Mouse (Mus musculus) small intestine, adult 2 months (tissue): Measurements from ENCODE around the gene Sox1. TPM values are rescaled to one million over a fixed set of nuclear protein-coding genes. Genes with fewer than 3 reads are reported as not detected.

ENCODE experiments used
- H3K27ac ChIP-seq: fragments of 200-500 bp; 2 replicates; pipeline ENCODE4 v1.5.1; 2012; ENCODE audit warnings: low read depth, low read length, control low read depth, inconsistent platforms; ENCODE audit not compliant: insufficient read depth
- H3K27me3 ChIP-seq: fragments of 200-500 bp; 2 replicates; pipeline ENCODE4 v1.6.1; 2012; ENCODE audit warnings: mild to moderate bottlenecking, moderate library complexity, low read length, inconsistent platforms; ENCODE audit not compliant: control insufficient read depth, insufficient read depth
- H3K36me3 ChIP-seq: fragments of 200-500 bp; 2 replicates; pipeline ENCODE4 v1.6.1; 2012; ENCODE audit warnings: mild to moderate bottlenecking, low read length, control low read depth, inconsistent platforms; ENCODE audit not compliant: control insufficient read depth, insufficient read depth
- H3K4me1 ChIP-seq: fragments of 200-500 bp; 2 replicates; pipeline ENCODE4 v1.6.1; 2012; ENCODE audit warnings: low read length, inconsistent platforms, mixed read lengths; ENCODE audit not compliant: control insufficient read depth, insufficient read depth, insufficient read length
- H3K4me3 ChIP-seq: fragments of 200-500 bp; 2 replicates; pipeline ENCODE4 v1.5.1; 2012; ENCODE audit warnings: low read depth, mild to moderate bottlenecking, control low read depth, inconsistent platforms, low read length, moderate library complexity
- CTCF ChIP-seq: fragments of 200-500 bp; IDR thresholded peaks from 2 replicates; pipeline ENCODE4 v1.5.1; 2012; ENCODE audit warnings: low read depth, mild to moderate bottlenecking, control low read depth, inconsistent platforms, low read length, moderate library complexity, mixed read lengths; ENCODE audit not compliant: insufficient replicate concordance, insufficient read length; ENCODE audit errors: extremely low read depth
- POLR2A ChIP-seq: fragments of 200-500 bp; IDR thresholded peaks from 2 replicates; pipeline ENCODE4 v1.6.1; 2012; ENCODE audit warnings: low read depth, mild to moderate bottlenecking, control low read depth, inconsistent platforms, low read length, moderate library complexity
- WGBS: fragments of 180-500 bp; shearing (Covaris S2); methylation state at CpG from one replicate; pipeline ENCODE4 v1.1.7; 2018; 5-methylcytosine and 5-hydroxymethylcytosine counted together
- polyA plus RNA-seq: library from polyadenylated mRNA; depleted of rRNA; stranded (reverse); fragments of >200 nt; gene quantifications from 2 replicates; pipeline ENCODE4 v1.2.3, GENCODE M21; 2012

The Sox1 gene
- polyA plus RNA-seq, 1 experiment, result not detected

DNA sequence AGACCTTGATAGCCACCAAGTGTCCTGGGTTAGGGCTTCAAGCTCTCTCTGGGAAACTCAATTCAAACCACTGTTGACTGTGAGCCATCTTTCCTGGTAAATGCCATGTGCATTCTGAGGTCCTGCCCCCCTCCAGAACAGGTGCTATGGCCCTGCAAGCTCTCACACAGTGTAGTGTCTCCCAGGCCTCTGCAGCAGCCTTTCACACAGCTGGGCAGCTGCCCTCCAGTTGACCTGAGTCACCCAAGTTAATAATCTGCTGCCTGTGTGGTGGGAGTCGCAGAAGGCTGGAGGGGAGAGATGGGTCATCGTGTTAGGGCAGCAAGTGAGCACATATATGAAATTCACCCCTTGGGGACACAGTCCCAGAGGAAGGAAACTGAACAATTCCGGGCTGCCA lies 14.9 kb downstream of the Sox1 start:
- 38% methylated on average over 3 of the region's 3 CpGs for WGBS

DNA sequence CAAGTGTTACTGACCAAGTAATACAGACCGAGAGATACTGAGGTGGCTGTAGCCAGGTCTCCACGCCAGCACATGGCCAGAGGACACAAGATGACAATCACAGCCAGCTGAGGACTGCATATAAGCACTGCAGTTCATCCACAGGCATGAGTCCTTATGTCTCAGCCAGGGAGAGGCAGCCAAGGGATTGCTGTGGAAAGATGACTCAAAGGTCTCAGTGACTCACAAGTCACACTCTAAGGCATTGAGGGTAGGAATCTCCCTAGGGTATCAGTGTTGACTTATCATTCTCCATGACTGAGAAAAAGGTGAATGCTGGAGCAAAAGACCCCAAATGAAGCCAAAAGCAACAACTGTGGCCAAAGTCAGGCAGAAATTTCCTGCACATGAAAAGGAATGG lies 22.0 kb downstream of the Sox1 start:
- Histone ChIP-seq H3K36me3 (no peaks in the 10 kb centered on the region), H3K27ac (no peak overlapping the region), H3K4me3 (no peak overlapping the region), H3K27me3 (no peaks in the 10 kb centered on the region), H3K4me1 (no peaks in the 10 kb centered on the region)
- no peak for TF ChIP-seq POLR2A
- no peak for TF ChIP-seq CTCF
- 79% methylated on average over 2 of the region's 2 CpGs for WGBS

More for the DNA sequence above, 14.9 kb downstream of the Sox1 start:
- H3K4me3 ChIP-seq, result no peak overlapping the region
- no peaks in the 10 kb centered on the region for H3K4me1 ChIP-seq
- no peaks in the 10 kb centered on the region for H3K36me3 ChIP-seq
- H3K27ac ChIP-seq, result no peak overlapping the region
- H3K27me3 ChIP-seq, result no peaks in the 10 kb centered on the region; the same call in 1 of the 2 replicates
- TF ChIP-seq CTCF (no peak), POLR2A (no peak)

DNA sequence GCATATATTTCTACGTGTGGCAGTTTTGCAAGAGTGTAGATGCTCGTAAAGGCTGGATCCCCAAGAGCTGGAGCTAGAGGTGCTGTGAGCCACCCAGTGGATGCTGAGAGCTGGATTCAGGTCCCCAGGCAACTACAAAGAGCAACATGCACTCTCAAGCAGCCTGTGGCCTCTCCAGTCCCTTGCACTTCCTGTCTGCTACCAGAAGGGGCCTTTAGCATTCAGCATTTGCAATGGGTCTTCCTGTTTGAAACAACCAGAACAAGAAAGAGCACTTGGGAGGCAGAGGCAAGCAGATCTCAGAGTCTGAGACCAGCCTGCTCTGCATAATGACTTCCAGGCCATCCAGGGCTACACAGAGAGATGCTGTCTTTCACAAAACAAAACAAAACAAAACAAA lies 25.4 kb downstream of the Sox1 start:
- H3K4me3 ChIP-seq, result no peak overlapping the region
- 0 out of 2 replicates have a peak, but pooled peaks cover 2% of the 10 kb centered on the region for H3K27me3 ChIP-seq
- H3K27ac ChIP-seq, result no peak overlapping the region
- WGBS, result 63% methylated on average over 2 of the region's 2 CpGs
- H3K4me1 ChIP-seq, result no peaks in the 10 kb centered on the region
- no peaks in the 10 kb centered on the region for H3K36me3 ChIP-seq
- TF ChIP-seq CTCF, result peak; percentile 4; the same call in 1 of the 2 replicates
- TF ChIP-seq POLR2A, result no peak

DNA sequence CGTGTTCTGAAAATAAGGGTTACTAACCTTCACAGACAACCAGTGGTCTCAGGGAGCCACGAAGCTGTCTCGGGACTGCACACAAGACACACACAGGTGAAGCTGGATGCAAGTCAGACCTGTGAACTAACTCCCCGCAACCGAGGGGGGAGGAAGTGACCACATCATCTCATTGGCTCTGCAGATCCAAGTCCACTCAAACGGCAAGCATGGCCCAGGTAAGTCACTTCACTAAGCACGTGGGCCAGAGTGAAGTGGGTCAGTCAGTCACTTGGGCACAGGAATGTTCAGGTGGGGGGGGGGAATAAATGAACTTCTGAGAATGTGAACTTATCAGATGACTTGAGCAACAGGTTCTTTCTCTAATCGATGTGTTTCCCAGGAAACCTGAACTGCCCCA lies 30.8 kb downstream of the Sox1 start:
- Histone ChIP-seq H3K36me3 (no peaks in the 10 kb centered on the region), H3K27me3 (peaks cover 36% of the 10 kb centered on the region)

DNA sequence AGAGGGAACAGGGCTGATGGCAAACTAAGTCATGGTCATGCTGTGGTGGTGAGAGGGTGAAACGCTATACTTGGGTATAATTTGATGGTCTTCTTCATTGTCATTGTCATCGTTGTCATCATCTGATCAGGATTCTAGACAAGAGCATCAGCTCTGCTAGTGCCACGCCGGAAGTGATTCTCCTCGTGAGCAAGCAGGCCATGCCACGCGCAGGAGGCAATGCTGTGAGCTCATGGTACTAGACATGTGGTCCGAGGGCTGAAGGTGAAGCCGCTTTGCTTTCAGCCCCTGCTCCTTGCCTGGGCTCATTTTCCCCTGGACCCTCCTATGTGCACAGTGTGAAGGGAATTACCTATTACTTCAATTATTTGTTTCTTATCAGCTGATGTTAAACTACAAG lies 32.3 kb downstream of the Sox1 start:
- TF ChIP-seq POLR2A, result no peak
- TF ChIP-seq CTCF, result no peak
- Histone ChIP-seq H3K4me1 (no peaks in the 10 kb centered on the region), H3K4me3 (no peak overlapping the region), H3K36me3 (no peaks in the 10 kb centered on the region), H3K27ac (no peak overlapping the region), H3K27me3 (peaks cover 43% of the 10 kb centered on the region)
- WGBS, result 62% methylated on average over 9 of the region's 9 CpGs

More for the DNA sequence above, 30.8 kb downstream of the Sox1 start:
- Histone ChIP-seq H3K27ac (no peak overlapping the region), H3K4me3 (no peak overlapping the region), H3K4me1 (no peaks in the 10 kb centered on the region)
- no peak for TF ChIP-seq CTCF
- WGBS, result 68% methylated on average over 8 of the region's 8 CpGs

DNA sequence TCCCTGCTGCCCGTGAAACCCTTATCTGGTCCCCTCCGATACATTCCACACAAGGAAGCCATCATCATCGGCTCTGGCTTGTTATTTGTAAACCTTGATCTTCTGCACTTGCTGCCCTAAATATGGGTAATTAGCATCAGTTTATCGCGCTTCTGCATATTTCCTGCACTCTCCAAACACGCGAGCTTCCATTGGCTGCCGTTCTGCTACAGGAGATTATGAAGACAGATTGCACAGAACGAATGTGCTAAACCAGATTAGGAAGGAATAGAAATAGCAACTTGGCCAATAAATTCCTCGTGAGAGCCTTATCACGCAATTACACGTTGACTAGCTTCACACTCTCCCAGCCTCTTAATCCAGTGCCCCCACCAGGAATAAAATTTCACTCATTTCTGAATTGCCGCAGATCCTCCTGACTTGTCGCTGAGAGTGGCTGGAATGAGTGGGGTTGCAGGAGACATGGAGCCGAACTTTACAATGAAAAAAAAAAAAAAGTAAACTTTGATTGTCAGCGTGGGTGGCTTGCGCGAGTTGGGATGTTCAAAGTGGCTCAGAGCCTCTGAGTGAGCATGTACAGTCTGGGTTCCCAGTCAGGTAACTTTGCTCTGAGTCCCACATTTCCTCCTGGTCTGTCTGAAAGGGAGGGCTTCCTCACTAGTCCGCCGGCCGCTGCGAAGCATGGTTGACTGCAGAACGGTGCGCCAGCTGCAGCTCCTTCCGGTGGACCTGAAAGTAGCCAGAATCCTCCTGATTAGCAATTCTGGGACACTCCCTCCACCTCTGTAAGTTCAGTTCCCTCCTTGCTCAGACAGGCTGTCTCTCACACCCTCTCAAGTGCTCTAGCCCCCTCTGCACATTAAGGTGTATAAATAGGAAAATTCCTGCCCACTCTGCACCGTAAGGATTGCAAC lies 33.0 kb downstream of the Sox1 start:
- Histone ChIP-seq H3K27me3 (peaks cover 47% of the 10 kb centered on the region), H3K4me3 (no peak overlapping the region), H3K27ac (no peak overlapping the region), H3K4me1 (no peaks in the 10 kb centered on the region), H3K36me3 (no peaks in the 10 kb centered on the region)
- WGBS, result 12% methylated on average over 26 of the region's 26 CpGs
- TF ChIP-seq CTCF (no peak), POLR2A (no peak)

DNA sequence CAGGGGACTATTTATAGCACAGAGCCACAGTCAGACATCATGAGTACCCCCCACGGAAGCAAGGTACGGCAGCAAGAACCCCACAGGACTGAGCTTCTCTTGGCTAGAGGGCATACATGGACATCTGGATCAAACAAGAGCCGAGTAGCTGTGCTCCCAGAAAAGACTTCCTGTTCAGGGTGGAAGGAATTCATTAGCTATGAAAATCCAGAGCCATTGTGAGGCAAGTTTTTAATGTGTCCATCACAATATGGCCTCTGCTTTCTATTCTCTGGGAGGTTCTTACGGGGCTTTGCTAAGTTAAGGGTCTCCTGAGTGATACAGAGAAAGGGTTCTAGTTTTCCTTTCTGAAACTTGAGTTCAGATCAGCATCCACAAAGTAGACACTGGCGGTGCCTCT lies 33.8 kb downstream of the Sox1 start:
- Histone ChIP-seq H3K4me3 (no peak overlapping the region), H3K4me1 (no peaks in the 10 kb centered on the region), H3K36me3 (no peaks in the 10 kb centered on the region), H3K27ac (no peak overlapping the region), H3K27me3 (peaks cover 48% of the 10 kb centered on the region)
- 35% methylated on average over 5 of the region's 5 CpGs for WGBS
- TF ChIP-seq POLR2A (no peak), CTCF (no peak)
